Mouse (Mus musculus): ENCODE measurements at regions not wholly inside any gene's neighbourhood (a gene's known extent, or its start where the extent isn't known, plus 50 kb on each side); places are given as distances from the start of the nearest gene placed in this dataset.

DNA sequence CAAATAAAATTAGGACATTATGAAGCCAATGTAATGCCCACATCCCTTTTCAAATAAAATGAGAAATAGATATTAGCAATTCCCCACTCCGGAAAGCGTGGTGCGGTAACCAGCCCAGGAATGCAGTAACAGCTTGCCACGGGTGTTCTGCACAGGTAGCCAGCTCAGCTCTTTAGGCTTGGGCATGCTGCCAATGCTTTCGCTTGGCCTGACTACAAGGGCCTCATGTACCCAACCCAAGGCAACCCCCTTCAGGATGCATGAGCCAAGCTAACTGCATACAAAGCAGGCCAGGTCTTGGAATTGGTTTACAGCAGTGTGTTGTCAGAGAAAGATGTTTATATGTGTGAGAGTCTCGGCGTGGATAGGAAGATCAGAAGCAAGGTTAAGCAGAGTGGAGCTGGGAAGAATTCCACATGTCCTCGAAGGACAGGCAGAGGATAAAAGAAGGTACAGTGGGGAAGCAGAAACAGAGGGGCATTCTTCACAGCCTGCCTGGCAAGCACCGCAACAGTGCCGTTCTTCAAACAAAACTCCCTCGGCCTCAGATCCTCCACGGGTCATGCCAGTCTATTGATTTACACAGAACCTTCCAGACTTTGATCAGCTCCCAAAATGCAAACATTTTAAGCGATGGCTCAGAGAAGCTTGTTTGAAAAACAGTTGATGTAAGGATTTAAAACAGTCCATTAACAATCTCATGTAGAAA lies 106.4 kb downstream of the Nkx6-1 start:
- H3K4me3 ChIP-seq = no peak overlapping the region
- TF ChIP-seq POLR2A (IDR thresholded peaks at IDR 0.05; ENCODE audit: insufficient read depth, low read depth, low read length) = no peak
- no peak for TF ChIP-seq CTCF (IDR thresholded peaks at IDR 0.05)
- TF ChIP-seq EP300 (IDR thresholded peaks at IDR 0.05; ENCODE audit: insufficient read depth, low read depth, low read length) = no peak
- no peak overlapping the region for H3K27ac ChIP-seq
- no peaks in the 10 kb centered on the region for H3K27me3 ChIP-seq (ENCODE audit: control insufficient read depth, insufficient read depth, low read length)
- no peaks in the 10 kb centered on the region for H3K4me1 ChIP-seq (ENCODE audit: control insufficient read depth, insufficient read depth, low read length)
- no peak overlapping the region for H3K9ac ChIP-seq (ENCODE audit: low read depth, low read length)
- DNase-seq = no peak
- H3K36me3 ChIP-seq (ENCODE audit: control insufficient read depth, insufficient read depth, low read length) = no peaks in the 10 kb centered on the region
- intact Hi-C loops (cut with DNase I) = no loop called here
- no peaks in the 10 kb centered on the region for H3K79me2 ChIP-seq (replicated peaks; ENCODE audit: control insufficient read depth, insufficient read depth, low read length)
- 70% methylated on average over 13 of the region's 13 CpGs for WGBS

DNA sequence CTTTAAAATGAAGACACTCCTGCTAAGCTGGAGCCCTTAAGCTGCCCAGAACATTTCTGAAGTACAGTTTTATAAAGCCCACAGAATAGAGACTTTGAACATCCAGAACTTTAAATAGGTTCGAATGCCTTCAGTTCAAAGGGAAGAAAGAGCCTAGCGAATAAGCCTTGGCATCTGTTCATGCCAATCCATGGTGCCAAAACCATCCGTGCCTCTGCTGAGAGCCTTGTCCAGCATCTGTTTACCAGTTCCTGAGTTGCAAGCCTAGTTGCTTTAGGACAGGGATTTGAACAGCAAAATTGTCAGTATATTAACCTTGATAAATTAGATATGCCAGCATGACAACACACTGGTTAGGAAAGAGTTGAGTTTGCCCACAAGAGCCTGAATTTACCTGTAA lies 107.6 kb downstream of the Nkx6-1 start:
- no peaks in the 10 kb centered on the region for H3K79me2 ChIP-seq (replicated peaks; ENCODE audit: control insufficient read depth, insufficient read depth, low read length)
- H3K4me3 ChIP-seq = no peak overlapping the region
- intact Hi-C loops (cut with DNase I) = no loop called here
- H3K9ac ChIP-seq (ENCODE audit: low read depth, low read length) = no peak overlapping the region
- no peak for DNase-seq
- no peaks in the 10 kb centered on the region for H3K4me1 ChIP-seq (ENCODE audit: control insufficient read depth, insufficient read depth, low read length)
- 75% methylated on average over 3 of the region's 3 CpGs for WGBS
- H3K27ac ChIP-seq = no peak overlapping the region
- no peaks in the 10 kb centered on the region for H3K27me3 ChIP-seq (ENCODE audit: control insufficient read depth, insufficient read depth, low read length)
- H3K36me3 ChIP-seq (ENCODE audit: control insufficient read depth, insufficient read depth, low read length) = no peaks in the 10 kb centered on the region
- TF ChIP-seq EP300 (IDR thresholded peaks at IDR 0.05; ENCODE audit: insufficient read depth, low read depth, low read length) (no peak), CTCF (IDR thresholded peaks at IDR 0.05) (no peak), POLR2A (IDR thresholded peaks at IDR 0.05; ENCODE audit: insufficient read depth, low read depth, low read length) (no peak)

DNA sequence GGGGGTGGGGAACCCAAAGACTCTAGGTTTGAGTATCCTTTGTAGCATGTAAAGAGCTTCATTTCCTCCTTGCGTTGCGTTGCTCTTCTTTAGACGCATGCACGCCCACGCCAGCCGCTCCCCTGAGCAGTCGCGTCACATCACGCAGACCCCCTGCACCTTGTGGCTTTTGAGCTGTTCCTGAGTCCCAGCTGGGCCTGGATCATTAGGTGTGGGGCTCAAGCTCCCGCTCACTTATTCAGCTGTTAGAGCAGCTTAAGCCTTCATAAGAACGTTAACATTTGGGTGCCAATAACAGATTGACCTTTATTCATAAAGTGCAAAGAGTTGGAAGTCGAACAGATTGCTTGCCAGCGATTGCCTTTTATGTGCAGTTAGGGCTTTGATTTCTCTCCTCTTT lies 121.5 kb downstream of the Nkx6-1 start:
- no peak for DNase-seq
- Histone ChIP-seq H3K4me3 (no peak overlapping the region), H3K4me1 (ENCODE audit: control insufficient read depth, insufficient read depth, low read length) (no peaks in the 10 kb centered on the region), H3K36me3 (ENCODE audit: control insufficient read depth, insufficient read depth, low read length) (no peaks in the 10 kb centered on the region), H3K27ac (no peak overlapping the region), H3K9ac (ENCODE audit: low read depth, low read length) (no peak overlapping the region), H3K27me3 (ENCODE audit: control insufficient read depth, insufficient read depth, low read length) (peaks cover 3% of the 10 kb centered on the region; the same call in 1 of the 2 replicates), H3K79me2 (replicated peaks; ENCODE audit: control insufficient read depth, insufficient read depth, low read length) (no peaks in the 10 kb centered on the region)
- TF ChIP-seq POLR2A (IDR thresholded peaks at IDR 0.05; ENCODE audit: insufficient read depth, low read depth, low read length) (no peak), CTCF (IDR thresholded peaks at IDR 0.05) (no peak), EP300 (IDR thresholded peaks at IDR 0.05; ENCODE audit: insufficient read depth, low read depth, low read length) (no peak)
- WGBS = 32% methylated on average over 13 of the region's 13 CpGs
- intact Hi-C loops (cut with DNase I) = no loop called here

DNA sequence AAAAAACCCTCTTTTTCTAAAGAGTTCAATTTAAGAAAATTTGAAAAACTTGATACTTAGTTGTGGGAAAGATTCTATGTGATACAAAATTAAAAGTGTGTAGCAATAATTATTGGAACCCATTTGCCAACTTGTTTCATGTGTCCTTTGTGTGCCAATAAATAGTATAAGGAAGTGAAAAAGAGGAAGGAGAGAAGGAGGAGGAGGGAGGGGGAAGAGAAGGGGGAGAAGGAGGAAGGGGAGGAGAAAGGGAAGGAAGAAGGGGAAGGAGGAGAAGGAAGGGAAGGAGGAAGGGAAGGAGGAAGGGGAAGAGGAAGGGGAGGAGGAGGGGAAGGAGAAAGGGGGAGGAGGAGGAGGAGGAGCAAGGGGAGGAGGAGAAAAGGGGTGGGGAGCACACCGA lies 125.0 kb downstream of the Nkx6-1 start:
- H3K27me3 ChIP-seq (ENCODE audit: control insufficient read depth, insufficient read depth, low read length) = peaks cover 3% of the 10 kb centered on the region
- no peak overlapping the region for H3K27ac ChIP-seq
- no peak for DNase-seq
- no peaks in the 10 kb centered on the region for H3K79me2 ChIP-seq (replicated peaks; ENCODE audit: control insufficient read depth, insufficient read depth, low read length)
- 58% methylated on average over 1 of the region's 1 CpGs for WGBS
- TF ChIP-seq POLR2A (IDR thresholded peaks at IDR 0.05; ENCODE audit: insufficient read depth, low read depth, low read length) (no peak), CTCF (IDR thresholded peaks at IDR 0.05) (no peak), EP300 (IDR thresholded peaks at IDR 0.05; ENCODE audit: insufficient read depth, low read depth, low read length) (no peak)
- no peak overlapping the region for H3K9ac ChIP-seq (ENCODE audit: low read depth, low read length)
- H3K4me3 ChIP-seq = no peak overlapping the region
- H3K36me3 ChIP-seq (ENCODE audit: control insufficient read depth, insufficient read depth, low read length) = no peaks in the 10 kb centered on the region
- intact Hi-C loops (cut with DNase I) = no loop called here
- no peaks in the 10 kb centered on the region for H3K4me1 ChIP-seq (ENCODE audit: control insufficient read depth, insufficient read depth, low read length)

DNA sequence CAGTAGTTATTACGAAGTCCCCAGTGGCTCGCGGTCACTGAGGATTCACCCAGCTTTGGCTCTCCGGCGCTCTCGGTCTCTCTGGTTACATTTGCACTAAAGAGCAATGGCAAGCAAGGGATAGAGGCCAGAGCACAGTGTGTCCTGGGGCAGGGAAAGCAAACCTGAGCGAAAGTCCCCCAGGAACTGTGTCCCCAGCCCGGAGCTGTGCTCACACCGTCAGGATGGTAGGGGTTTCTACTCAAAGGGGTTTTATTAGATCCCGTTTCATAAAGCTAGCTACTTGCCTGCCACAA lies 125.6 kb downstream of the Nkx6-1 start:
- H3K36me3 ChIP-seq (ENCODE audit: control insufficient read depth, insufficient read depth, low read length) = no peaks in the 10 kb centered on the region
- no peaks in the 10 kb centered on the region for H3K79me2 ChIP-seq (replicated peaks; ENCODE audit: control insufficient read depth, insufficient read depth, low read length)
- H3K4me3 ChIP-seq = no peak overlapping the region
- no peak for TF ChIP-seq POLR2A (IDR thresholded peaks at IDR 0.05; ENCODE audit: insufficient read depth, low read depth, low read length)
- no peak for TF ChIP-seq EP300 (IDR thresholded peaks at IDR 0.05; ENCODE audit: insufficient read depth, low read depth, low read length)
- TF ChIP-seq CTCF (IDR thresholded peaks at IDR 0.05) = no peak
- intact Hi-C loops (cut with DNase I) = no loop called here
- no peak overlapping the region for H3K9ac ChIP-seq (ENCODE audit: low read depth, low read length)
- DNase-seq = no peak
- H3K27me3 ChIP-seq (ENCODE audit: control insufficient read depth, insufficient read depth, low read length) = peaks cover 3% of the 10 kb centered on the region
- H3K27ac ChIP-seq = no peak overlapping the region
- H3K4me1 ChIP-seq (ENCODE audit: control insufficient read depth, insufficient read depth, low read length) = no peaks in the 10 kb centered on the region
- WGBS = 13% methylated on average over 10 of the region's 10 CpGs

DNA sequence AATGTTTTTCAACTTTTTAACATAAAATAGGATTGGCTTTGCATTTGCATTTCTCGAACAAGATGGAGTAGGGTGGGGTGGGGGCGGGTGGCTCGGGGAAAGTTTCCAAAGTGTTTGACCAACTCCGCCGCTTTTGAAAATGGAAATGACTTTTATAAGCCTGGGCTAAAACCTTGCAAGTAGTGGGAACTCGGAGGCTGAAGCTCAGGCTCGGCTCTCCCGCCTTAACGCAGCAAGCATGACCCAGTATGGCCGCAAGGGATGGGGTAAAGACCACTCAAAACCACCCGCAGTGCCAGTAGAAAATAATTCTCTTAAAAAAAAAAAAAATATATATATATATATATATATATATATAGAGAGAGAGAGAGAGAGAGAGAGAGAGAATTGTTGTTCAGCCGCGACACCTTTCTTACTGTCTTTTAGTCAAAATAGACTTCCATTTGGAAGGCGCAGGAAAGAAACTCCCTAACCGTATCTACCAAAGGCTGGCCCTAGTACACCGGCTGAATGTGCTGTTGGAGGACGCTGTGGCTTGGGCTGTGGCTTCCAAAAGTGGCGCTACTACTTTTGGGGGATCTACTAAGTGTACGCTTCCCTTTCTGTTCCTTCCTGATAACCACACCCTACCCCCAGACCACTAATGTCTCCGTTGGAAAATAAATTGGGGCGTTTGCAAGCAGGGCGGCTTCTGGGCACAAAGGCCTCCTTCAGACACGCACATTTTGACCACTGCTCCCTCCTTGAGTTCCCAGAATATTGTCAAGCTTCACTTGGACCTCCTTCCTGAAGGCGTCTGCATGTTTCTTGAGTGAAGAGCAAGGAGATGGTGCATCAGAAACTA lies 126.2 kb downstream of the Nkx6-1 start:
- Histone ChIP-seq H3K36me3 (ENCODE audit: control insufficient read depth, insufficient read depth, low read length) (no peaks in the 10 kb centered on the region), H3K9ac (ENCODE audit: low read depth, low read length) (no peak overlapping the region), H3K4me3 (no peak overlapping the region), H3K27ac (no peak overlapping the region), H3K79me2 (replicated peaks; ENCODE audit: control insufficient read depth, insufficient read depth, low read length) (no peaks in the 10 kb centered on the region), H3K27me3 (ENCODE audit: control insufficient read depth, insufficient read depth, low read length) (peaks cover 3% of the 10 kb centered on the region), H3K4me1 (ENCODE audit: control insufficient read depth, insufficient read depth, low read length) (no peaks in the 10 kb centered on the region)
- WGBS = 7% methylated on average over 24 of the region's 24 CpGs
- no peak for DNase-seq
- intact Hi-C loops (cut with DNase I) = no loop called here
- TF ChIP-seq CTCF (IDR thresholded peaks at IDR 0.05) (no peak), POLR2A (IDR thresholded peaks at IDR 0.05; ENCODE audit: insufficient read depth, low read depth, low read length) (no peak), EP300 (IDR thresholded peaks at IDR 0.05; ENCODE audit: insufficient read depth, low read depth, low read length) (no peak)
